Mouse (Mus musculus) hindbrain, embryonic 10.5 days (tissue): Measurements from ENCODE around the gene Vac14. TPM values are rescaled to one million over a fixed set of nuclear protein-coding genes. Genes with fewer than 3 reads are reported as not detected.

Experiments
- DNase-seq: peaks from one replicate; pipeline ENCODE4 v3.0.0-alpha.2; 2017; ENCODE audit warnings: low spot score
- H3K27ac ChIP-seq: fragments of 300-500 bp; sonication (generic); 2 replicates; pipeline ENCODE4 v1.5.1; 2016; ENCODE audit warnings: mild to moderate bottlenecking, moderate library complexity
- H3K27me3 ChIP-seq: fragments of 300-500 bp; sonication (generic); 2 replicates; pipeline ENCODE4 v1.6.1; 2016; ENCODE audit warnings: mild to moderate bottlenecking; ENCODE audit not compliant: poor library complexity, insufficient read depth, severe bottlenecking
- H3K36me3 ChIP-seq: fragments of 300-500 bp; sonication (generic); 2 replicates; pipeline ENCODE4 v1.6.1; 2016; ENCODE audit warnings: mild to moderate bottlenecking, moderate library complexity
- H3K4me1 ChIP-seq: fragments of 300-500 bp; sonication (generic); replicated peaks from 2 replicates; pipeline ENCODE4 v1.6.1; 2016; ENCODE audit warnings: mild to moderate bottlenecking
- H3K4me3 ChIP-seq: fragments of 300-500 bp; sonication (generic); 2 replicates; pipeline ENCODE4 v1.5.1; 2016; ENCODE audit warnings: mild to moderate bottlenecking, moderate library complexity
- H3K9me3 ChIP-seq: fragments of 300-500 bp; sonication (generic); 2 replicates; pipeline ENCODE4 v1.6.1; 2016; ENCODE audit warnings: mild to moderate bottlenecking, moderate library complexity
- WGBS: fragments of 180-500 bp; shearing (Covaris S2); methylation state at CpG from one replicate; pipeline ENCODE4 v1.1.7; 2016; 5-methylcytosine and 5-hydroxymethylcytosine counted together
- polyA plus RNA-seq: library from polyadenylated mRNA; unstranded; fragments of >200 nt; fragmentation: Nextera tagmentation; extraction: Ambion mirVana; gene quantifications from 2 replicates; pipeline ENCODE4 v1.2.1, GENCODE M21; 2016

Gene Vac14
- polyA plus RNA-seq, 1 experiment from 2014 or later, result 31.9 TPM

- Histone ChIP-seq H3K36me3 (peaks cover 67% of the 10 kb centered on the region), H3K4me3 (no peak overlapping the region), H3K27ac (no peak overlapping the region), H3K9me3 (no peaks in the 10 kb centered on the region), H3K4me1 (peaks cover 7% of the 10 kb centered on the region; the same call in 1 of the 2 replicates), H3K27me3 (no peaks in the 10 kb centered on the region)
- DNase-seq, result no peak
- 84% methylated on average over 2 of the region's 2 CpGs for WGBS
Measured at GRCm38 (mm10) chr8:110673168-110673567, 54.8 kb downstream of the Vac14 start.

GRCm38 (mm10) chr8:110674589-110674988, 56.2 kb downstream of the Vac14 start:
- no peaks in the 10 kb centered on the region for H3K27me3 ChIP-seq
- no peak overlapping the region for H3K4me3 ChIP-seq
- 93% methylated on average over 1 of the region's 1 CpGs for WGBS
- peaks cover 7% of the 10 kb centered on the region; the same call in 1 of the 2 replicates for H3K4me1 ChIP-seq
- DNase-seq, result no peak
- no peaks in the 10 kb centered on the region for H3K9me3 ChIP-seq
- H3K27ac ChIP-seq, result no peak overlapping the region
- H3K36me3 ChIP-seq, result peaks cover 73% of the 10 kb centered on the region

- H3K4me3 ChIP-seq, result no peak overlapping the region
- WGBS, result 76% methylated on average over 5 of the region's 5 CpGs
- no peaks in the 10 kb centered on the region for H3K27me3 ChIP-seq
- H3K27ac ChIP-seq, result no peak overlapping the region
- peak; percentile 50 for DNase-seq
- H3K36me3 ChIP-seq, result peaks cover 60% of the 10 kb centered on the region
- H3K4me1 ChIP-seq, result 0 out of 2 replicates have a peak, but pooled peaks cover 7% of the 10 kb centered on the region
- no peaks in the 10 kb centered on the region for H3K9me3 ChIP-seq
Measured at GRCm38 (mm10) chr8:110676702-110677101, 58.3 kb downstream of the Vac14 start.

GRCm38 (mm10) chr8:110677174-110677660, 58.8 kb downstream of the Vac14 start:
- Histone ChIP-seq H3K27ac (0 out of 2 replicates have a peak overlapping the region, but pooled peaks have one; percentile 35), H3K4me1 (0 out of 2 replicates have a peak, but pooled peaks cover 7% of the 10 kb centered on the region), H3K9me3 (no peaks in the 10 kb centered on the region), H3K4me3 (no peak overlapping the region), H3K36me3 (peaks cover 56% of the 10 kb centered on the region), H3K27me3 (no peaks in the 10 kb centered on the region)
- DNase-seq, result no peak
- 90% methylated on average over 5 of the region's 5 CpGs for WGBS

GRCm38 (mm10) chr8:110678989-110679388, 60.6 kb downstream of the Vac14 start:
- Histone ChIP-seq H3K27ac (no peak overlapping the region), H3K36me3 (peaks cover 56% of the 10 kb centered on the region), H3K4me1 (0 out of 2 replicates have a peak, but pooled peaks cover 7% of the 10 kb centered on the region), H3K9me3 (no peaks in the 10 kb centered on the region), H3K4me3 (no peak overlapping the region), H3K27me3 (no peaks in the 10 kb centered on the region)
- WGBS, result 81% methylated on average over 3 of the region's 3 CpGs
- no peak for DNase-seq

GRCm38 (mm10) chr8:110687726-110688125, 69.3 kb downstream of the Vac14 start:
- Histone ChIP-seq H3K27me3 (no peaks in the 10 kb centered on the region), H3K4me1 (no peaks in the 10 kb centered on the region), H3K9me3 (no peaks in the 10 kb centered on the region), H3K4me3 (no peak overlapping the region), H3K36me3 (peaks cover 84% of the 10 kb centered on the region), H3K27ac (no peak overlapping the region)
- no peak for DNase-seq
- 93% methylated on average over 5 of the region's 5 CpGs for WGBS

GRCm38 (mm10) chr8:110689961-110690360, 71.6 kb downstream of the Vac14 start:
- peaks cover 8% of the 10 kb centered on the region; the same call in 1 of the 2 replicates for H3K4me1 ChIP-seq
- H3K27ac ChIP-seq, result no peak overlapping the region
- H3K9me3 ChIP-seq, result no peaks in the 10 kb centered on the region
- H3K4me3 ChIP-seq, result no peak overlapping the region
- H3K36me3 ChIP-seq, result peaks cover 72% of the 10 kb centered on the region
- DNase-seq, result no peak
- no peaks in the 10 kb centered on the region for H3K27me3 ChIP-seq
- WGBS, result 80% methylated on average over 9 of the region's 9 CpGs

- no peak overlapping the region for H3K27ac ChIP-seq
- no peak overlapping the region for H3K4me3 ChIP-seq
- H3K36me3 ChIP-seq, result peaks cover 60% of the 10 kb centered on the region
- 74% methylated on average over 5 of the region's 5 CpGs for WGBS
- no peak for DNase-seq
- no peaks in the 10 kb centered on the region for H3K27me3 ChIP-seq
- no peaks in the 10 kb centered on the region for H3K9me3 ChIP-seq
- H3K4me1 ChIP-seq, result peaks cover 12% of the 10 kb centered on the region; the same call in 1 of the 2 replicates
Measured at GRCm38 (mm10) chr8:110694226-110694625, 75.8 kb downstream of the Vac14 start.

- H3K4me3 ChIP-seq, result no peak overlapping the region
- peaks cover 60% of the 10 kb centered on the region for H3K36me3 ChIP-seq
- H3K27ac ChIP-seq, result no peak overlapping the region
- no peak for DNase-seq
- peaks cover 12% of the 10 kb centered on the region; the same call in 1 of the 2 replicates for H3K4me1 ChIP-seq
- no peaks in the 10 kb centered on the region for H3K9me3 ChIP-seq
- WGBS, result 88% methylated on average over 4 of the region's 4 CpGs
- H3K27me3 ChIP-seq, result no peaks in the 10 kb centered on the region
Measured at GRCm38 (mm10) chr8:110694826-110695225, 76.4 kb downstream of the Vac14 start.

GRCm38 (mm10) chr8:110695431-110695830, 77.0 kb downstream of the Vac14 start:
- Histone ChIP-seq H3K4me3 (no peak overlapping the region), H3K27me3 (no peaks in the 10 kb centered on the region), H3K4me1 (peaks cover 13% of the 10 kb centered on the region; the same call in 1 of the 2 replicates), H3K27ac (peak overlapping the region; percentile 2; the same call in 1 of the 2 replicates), H3K36me3 (peaks cover 60% of the 10 kb centered on the region), H3K9me3 (no peaks in the 10 kb centered on the region)
- WGBS, result 94% methylated on average over 5 of the region's 5 CpGs
- no peak for DNase-seq

- DNase-seq, result no peak
- WGBS, result 85% methylated on average over 4 of the region's 4 CpGs
- H3K4me3 ChIP-seq, result no peak overlapping the region
- H3K27me3 ChIP-seq, result no peaks in the 10 kb centered on the region
- H3K27ac ChIP-seq, result peak overlapping the region; percentile 2; the same call in 1 of the 2 replicates
- H3K4me1 ChIP-seq, result peaks cover 16% of the 10 kb centered on the region; the same call in 1 of the 2 replicates
- no peaks in the 10 kb centered on the region for H3K9me3 ChIP-seq
- H3K36me3 ChIP-seq, result peaks cover 58% of the 10 kb centered on the region
Measured at GRCm38 (mm10) chr8:110696051-110696450, 77.7 kb downstream of the Vac14 start.

GRCm38 (mm10) chr8:110697571-110697970, 79.2 kb downstream of the Vac14 start:
- WGBS, result 91% methylated on average over 5 of the region's 5 CpGs
- Histone ChIP-seq H3K36me3 (peaks cover 63% of the 10 kb centered on the region), H3K9me3 (no peaks in the 10 kb centered on the region)

GRCm38 (mm10) chr8:110698098-110698497, 79.7 kb downstream of the Vac14 start:
- H3K4me1 ChIP-seq, result peaks cover 32% of the 10 kb centered on the region
- no peak overlapping the region for H3K27ac ChIP-seq
- no peak for DNase-seq
- H3K9me3 ChIP-seq, result no peaks in the 10 kb centered on the region
- peaks cover 63% of the 10 kb centered on the region for H3K36me3 ChIP-seq
- no peaks in the 10 kb centered on the region for H3K27me3 ChIP-seq
- 92% methylated on average over 1 of the region's 1 CpGs for WGBS
- no peak overlapping the region for H3K4me3 ChIP-seq

More at GRCm38 (mm10) chr8:110697571-110697970, 79.2 kb downstream of the Vac14 start:
- H3K4me3 ChIP-seq, result no peak overlapping the region
- no peak for DNase-seq
- peaks cover 27% of the 10 kb centered on the region for H3K4me1 ChIP-seq
- no peaks in the 10 kb centered on the region for H3K27me3 ChIP-seq
- H3K27ac ChIP-seq, result no peak overlapping the region
